Mouse (Mus musculus) CH12.LX (cell line): ENCODE data around the gene Cyp4b1. TPM values are rescaled to one million over a fixed set of nuclear protein-coding genes. Genes with fewer than 3 reads are reported as not detected.
"Not testable (repeated sequence)": the region's sequence is repeated elsewhere in the genome, so short reads cannot be mapped to it uniquely, and the experiment has no call there.

Source experiments
- DNase-seq: peaks from one replicate; pipeline ENCODE4 v3.0.0-alpha.2; 2013; ENCODE audit errors: extremely low read depth
- H3K27ac ChIP-seq: 2 replicates; pipeline ENCODE4 v1.5.1; 2012; ENCODE audit warnings: low read depth, mild to moderate bottlenecking, control low read depth, moderate library complexity; ENCODE audit not compliant: insufficient read depth
- H3K27me3 ChIP-seq: replicated peaks from 2 replicates; pipeline ENCODE3; 2012; ENCODE audit warnings: inconsistent platforms
- H3K36me3 ChIP-seq, 2 experiments: replicated peaks in 1 of 2; 2 replicates each; pipeline versions ENCODE3 to v1.6.1; 2012; ENCODE audit warnings: inconsistent platforms in 1 of 2, low read length in 1 of 2, mild to moderate bottlenecking in 1 of 2, mixed read lengths in 1 of 2, moderate library complexity in 1 of 2; ENCODE audit not compliant: control insufficient read depth in 1 of 2, insufficient read depth in 1 of 2
- H3K4me1 ChIP-seq, 2 experiments: 2 replicates each; pipeline ENCODE4 v1.6.1; 2012; ENCODE audit warnings: inconsistent platforms in 1 of 2, moderate library complexity in 1 of 2; ENCODE audit not compliant: insufficient read depth in 2 of 2, control insufficient read depth in 1 of 2
- H3K4me2 ChIP-seq: 2 replicates; pipeline ENCODE4 v1.6.1; 2012; ENCODE audit warnings: low read depth, mild to moderate bottlenecking, control low read depth; ENCODE audit not compliant: poor library complexity, insufficient read depth, severe bottlenecking
- H3K4me3 ChIP-seq, 3 experiments: fragments of 150-350 bp in 1 of 3; sonication (generic) in 1 of 3; replicated peaks in 1 of 3; 2 replicates each; pipeline versions ENCODE3 to v1.5.1; 2011 to 2012; ENCODE audit warnings: low read depth in 2 of 3, low read length in 2 of 3, mild to moderate bottlenecking in 2 of 3, moderate library complexity in 2 of 3, control low read depth in 1 of 3, improper control_type of control experiment in 1 of 3, inconsistent platforms in 1 of 3, mixed read lengths in 1 of 3; ENCODE audit not compliant: poor library complexity in 1 of 3
- H3K79me2 ChIP-seq: replicated peaks from 2 replicates; pipeline ENCODE4 v1.6.1; 2012; ENCODE audit warnings: mild to moderate bottlenecking, moderate library complexity; ENCODE audit not compliant: control insufficient read depth, poor library complexity, insufficient read depth, severe bottlenecking; ENCODE audit errors: extremely low read depth
- H3K9ac ChIP-seq: 2 replicates; pipeline ENCODE4 v1.6.1; 2012; ENCODE audit warnings: low read depth, mild to moderate bottlenecking, control low read depth, moderate library complexity; ENCODE audit not compliant: insufficient read depth
- H3K9me3 ChIP-seq: replicated peaks from 2 replicates; pipeline ENCODE3; 2012; ENCODE audit warnings: low read length, inconsistent platforms, mixed read lengths
- CHD1 ChIP-seq: IDR thresholded peaks from 2 replicates; pipeline ENCODE4 v1.6.1; 2012; ENCODE audit warnings: low read depth, low read length, improper control_type of control experiment, inconsistent platforms
- CHD2 ChIP-seq: IDR thresholded peaks from 2 replicates; pipeline ENCODE4 v1.6.1; 2011; ENCODE audit warnings: low read length, improper control_type of control experiment
- CTCF ChIP-seq, 2 experiments: IDR thresholded peaks in 1 of 2; conservative IDR thresholded peaks in 1 of 2; 2 replicates each; pipeline ENCODE4 v1.5.1; 2011 to 2012; ENCODE audit warnings: low read depth in 2 of 2, low read length in 2 of 2, improper control_type of control experiment in 1 of 2, inconsistent platforms in 1 of 2, mild to moderate bottlenecking in 1 of 2, moderate library complexity in 1 of 2
- ELF1 ChIP-seq: IDR thresholded peaks from 2 replicates; pipeline ENCODE4 v1.6.1; 2014; ENCODE audit warnings: low read depth, mild to moderate bottlenecking, inconsistent platforms, low read length, improper control_type of control experiment
- EP300 ChIP-seq: IDR thresholded peaks from 2 replicates; pipeline ENCODE4 v1.6.1; 2011; ENCODE audit warnings: low read length, improper control_type of control experiment
- IRF4 ChIP-seq: IDR thresholded peaks from 2 replicates; pipeline ENCODE4 v1.6.1; 2014; ENCODE audit warnings: low read depth, mild to moderate bottlenecking, inconsistent platforms, low read length, improper control_type of control experiment
- JUND ChIP-seq: conservative IDR thresholded peaks from 2 replicates; pipeline ENCODE4 v1.6.1; 2011; ENCODE audit warnings: low read depth, low read length, improper control_type of control experiment
- KAT2A ChIP-seq: IDR thresholded peaks from 2 replicates; pipeline ENCODE4 v1.6.1; 2012; ENCODE audit warnings: low read length, improper control_type of control experiment, inconsistent platforms; ENCODE audit not compliant: insufficient replicate concordance
- MAFK ChIP-seq: IDR thresholded peaks from 2 replicates; pipeline ENCODE4 v1.6.1; 2011; ENCODE audit warnings: low read length, improper control_type of control experiment; ENCODE audit not compliant: insufficient replicate concordance
- MAZ ChIP-seq: IDR thresholded peaks from 2 replicates; pipeline ENCODE4 v1.6.1; 2012; ENCODE audit warnings: low read depth, mild to moderate bottlenecking, inconsistent platforms, low read length, improper control_type of control experiment, moderate library complexity
- MXI1 ChIP-seq: IDR thresholded peaks from 2 replicates; pipeline ENCODE4 v1.6.1; 2011; ENCODE audit warnings: mild to moderate bottlenecking, low read depth, low read length, improper control_type of control experiment
- NELFE ChIP-seq: IDR thresholded peaks from 2 replicates; pipeline ENCODE4 v1.6.1; 2011; ENCODE audit warnings: low read depth, low read length, improper control_type of control experiment
- NRF1 ChIP-seq: IDR thresholded peaks from 2 replicates; pipeline ENCODE4 v1.6.1; 2014; ENCODE audit warnings: low read depth, mild to moderate bottlenecking, inconsistent platforms, low read length, improper control_type of control experiment, moderate library complexity
- PAX5 ChIP-seq: IDR thresholded peaks from 2 replicates; pipeline ENCODE4 v1.6.1; 2012; ENCODE audit warnings: low read length, inconsistent platforms, mixed read lengths
- POLR2AphosphoS2 ChIP-seq: IDR thresholded peaks from 2 replicates; pipeline ENCODE4 v1.6.1; 2011; ENCODE audit warnings: low read depth, low read length, improper control_type of control experiment
- SMC3 ChIP-seq: IDR thresholded peaks from 2 replicates; pipeline ENCODE4 v1.6.1; 2011; ENCODE audit warnings: low read depth, low read length, improper control_type of control experiment
- USF2 ChIP-seq: conservative IDR thresholded peaks from 2 replicates; pipeline ENCODE4 v1.6.1; 2011; ENCODE audit warnings: low read depth, low read length, improper control_type of control experiment
- ZMIZ1 ChIP-seq: IDR thresholded peaks from 2 replicates; pipeline ENCODE4 v1.6.1; 2012; ENCODE audit warnings: low read depth, mild to moderate bottlenecking, inconsistent platforms, low read length, improper control_type of control experiment
- ZNF384 ChIP-seq: IDR thresholded peaks from 2 replicates; pipeline ENCODE4 v1.6.1; 2012; ENCODE audit warnings: low read depth, low read length, improper control_type of control experiment, inconsistent platforms
- dilution Hi-C: fragments of 300-500 bp; cut with MboI; formaldehyde crosslinking; loops from 2 replicates; pipeline ENCODE4 v1.14.3; 2020; ENCODE audit warnings: low sequenced_read_pairs; ENCODE audit not compliant: extremely low pct_unique_long_range_greater_than_20kb, extremely low pct_ligation_motif_present
- in situ Hi-C: fragments of 300-500 bp; cut with MboI; formaldehyde crosslinking; loops from 3 replicates; pipeline ENCODE4 v1.14.3; 2019; ENCODE audit warnings: low sequenced_read_pairs, low pct_ligation_motif_present, low pct_unique_long_range_greater_than_20kb, mixed read lengths
- polyA plus RNA-seq: library from polyadenylated mRNA; unstranded; fragments of >175 nt; gene quantifications from 2 replicates; pipeline ENCODE4 v1.2.1, GENCODE M21; 2012; ENCODE audit warnings: low read depth; ENCODE audit not compliant: insufficient read length
- total RNA-seq, 2 experiments: library from RNA; depleted of rRNA; stranded (reverse); fragments of 300-350 nt in 1 of 2; fragments of >200 nt in 1 of 2; gene quantifications; 2 replicates each; pipeline ENCODE4 v1.2.3; 2012 to 2014

The Cyp4b1 gene
- total and polyA plus RNA-seq, 3 experiments: not detected

DNA sequence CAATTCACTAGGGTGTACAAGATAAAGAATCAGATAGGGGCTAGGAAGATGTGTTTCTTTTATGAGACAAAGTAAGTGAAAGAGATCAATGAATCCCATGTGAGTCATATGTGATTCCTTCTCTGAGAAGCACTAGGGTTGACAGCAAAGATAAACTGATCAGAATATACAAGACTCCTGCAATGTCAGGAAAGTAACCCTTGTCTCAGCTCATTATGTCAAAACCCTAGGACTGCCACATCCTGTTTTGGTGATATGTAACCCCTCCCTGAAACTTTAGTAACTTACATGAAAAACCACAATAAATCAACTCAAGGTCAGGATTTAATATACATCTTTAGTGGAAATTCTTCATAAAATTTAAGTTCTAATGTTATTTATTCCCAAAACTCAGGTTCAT lies 33.5 kb downstream of the Cyp4b1 start:
- H3K9ac ChIP-seq: no peak overlapping the region
- TF ChIP-seq POLR2AphosphoS2 (no peak), EP300 (no peak)
- H3K4me2 ChIP-seq: no peak overlapping the region
- H3K4me1 ChIP-seq: no peaks in the 10 kb centered on the region
- dilution Hi-C loops (no loop called here), in situ Hi-C loops (no loop called here)
- peaks cover 7% of the 10 kb centered on the region for H3K27me3 ChIP-seq
- H3K27ac ChIP-seq: no peak overlapping the region
- H3K4me3 ChIP-seq: no peak overlapping the region
- H3K79me2 ChIP-seq: no peaks in the 10 kb centered on the region
- no peak for DNase-seq
- H3K9me3 ChIP-seq: no peaks in the 10 kb centered on the region
- no peaks in the 10 kb centered on the region for H3K36me3 ChIP-seq

- in situ Hi-C loops, H3K27ac ChIP-seq, H3K4me2 ChIP-seq, H3K9ac ChIP-seq, DNase-seq, H3K9me3 ChIP-seq, dilution Hi-C loops, H3K36me3 ChIP-seq, H3K4me3 ChIP-seq, H3K4me1 ChIP-seq, H3K79me2 ChIP-seq: not testable (repeated sequence)
- H3K27me3 ChIP-seq: peaks cover 25% of the 10 kb centered on the region
These were observed 46.9 kb downstream of the Cyp4b1 start, which contains the start of gene Cyp4a32 for GRCm38 (mm10) chr4:115600611-115601010. Gene Cyp4a32, plus strand, starts transcription at chr4:115600969.

GRCm38 (mm10) chr4:115596824-115597336 lies 50.6 kb downstream of the Cyp4b1 start:
- in situ Hi-C loops: no loop called here
- no peak overlapping the region for H3K4me2 ChIP-seq

DNA sequence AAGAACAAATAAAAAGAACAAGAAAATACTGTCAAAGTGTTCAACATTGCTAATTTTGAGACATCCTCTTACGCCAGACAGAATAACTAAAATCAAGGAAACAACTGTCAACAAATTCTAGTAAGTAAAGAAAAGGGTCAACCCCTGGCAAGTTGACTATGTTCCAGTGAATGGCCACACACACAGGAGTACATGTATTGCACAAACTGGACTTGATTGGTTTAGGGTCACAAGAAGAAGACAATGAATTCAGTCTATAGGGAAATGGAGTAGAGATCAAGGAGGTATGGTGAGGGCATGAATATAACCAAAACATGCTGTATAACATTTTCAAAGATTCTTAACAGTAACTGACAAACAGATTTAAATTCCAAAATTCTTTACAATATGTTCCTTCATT lies 51.2 kb downstream of the Cyp4b1 start:
- H3K9me3 ChIP-seq: no peaks in the 10 kb centered on the region
- dilution Hi-C loops (no loop called here), in situ Hi-C loops (no loop called here)

More at GRCm38 (mm10) chr4:115596824-115597336, 50.6 kb downstream of the Cyp4b1 start:
- Histone ChIP-seq H3K27ac (no peak overlapping the region), H3K27me3 (peaks cover 25% of the 10 kb centered on the region), H3K9me3 (no peaks in the 10 kb centered on the region), H3K4me3 (no peak overlapping the region), H3K36me3 (no peaks in the 10 kb centered on the region), H3K9ac (no peak overlapping the region), H3K79me2 (no peaks in the 10 kb centered on the region), H3K4me1 (no peaks in the 10 kb centered on the region)
- no peak for TF ChIP-seq SMC3
- no peak for TF ChIP-seq CHD1
- no peak for TF ChIP-seq ZMIZ1
- TF ChIP-seq CHD2: no peak
- no peak for TF ChIP-seq USF2
- TF ChIP-seq CTCF (conservative IDR thresholded peaks at IDR 0.05 in 1 of 2, IDR thresholded peaks at IDR 0.05 in 1 of 2; ENCODE audit: low read depth in 2 of 2, low read length in 2 of 2): no peak
- no peak for TF ChIP-seq NELFE
- no peak for TF ChIP-seq MAZ
- TF ChIP-seq PAX5: no peak
- TF ChIP-seq KAT2A: no peak
- dilution Hi-C loops: no loop called here
- DNase-seq: no peak

More for the DNA sequence above, 51.2 kb downstream of the Cyp4b1 start:
- H3K27ac ChIP-seq: no peak overlapping the region
- H3K4me3 ChIP-seq: no peak overlapping the region
- H3K36me3 ChIP-seq: no peaks in the 10 kb centered on the region
- no peak for DNase-seq
- no peaks in the 10 kb centered on the region for H3K4me1 ChIP-seq
- peaks cover 21% of the 10 kb centered on the region for H3K27me3 ChIP-seq
- no peak overlapping the region for H3K9ac ChIP-seq
- no peaks in the 10 kb centered on the region for H3K79me2 ChIP-seq
- no peak for TF ChIP-seq CHD2
- TF ChIP-seq USF2: no peak
- no peak for TF ChIP-seq KAT2A
- no peak for TF ChIP-seq ZNF384
- TF ChIP-seq MXI1: no peak
- TF ChIP-seq EP300: no peak
- TF ChIP-seq ELF1: no peak
- no peak for TF ChIP-seq JUND
- TF ChIP-seq IRF4: no peak
- TF ChIP-seq MAFK: no peak
- no peak for TF ChIP-seq CTCF (conservative IDR thresholded peaks at IDR 0.05 in 1 of 2, IDR thresholded peaks at IDR 0.05 in 1 of 2; ENCODE audit: low read depth in 2 of 2, low read length in 2 of 2)
- no peak for TF ChIP-seq CHD1
- TF ChIP-seq NRF1: no peak
- no peak for TF ChIP-seq POLR2AphosphoS2
- TF ChIP-seq, all 38 proteins: peak for 0
- H3K4me2 ChIP-seq: no peak overlapping the region
